Mouse (Mus musculus) MEL (cell line): ENCODE results near the gene Gtf2i. TPM values are rescaled to one million over a fixed set of nuclear protein-coding genes. Genes with fewer than 3 reads are reported as not detected.

Source experiments
- DNase-seq: peaks from one replicate; pipeline ENCODE4 v3.0.0; 2011; ENCODE audit warnings: low read depth, low spot score
- H3K27ac ChIP-seq: 2 replicates; pipeline ENCODE4 v1.5.1; 2012; ENCODE audit warnings: low read depth, mild to moderate bottlenecking, control low read depth, low read length, moderate library complexity; ENCODE audit not compliant: control insufficient read depth
- H3K27me3 ChIP-seq, 2 experiments: fragments of 150-350 bp in 1 of 2; sonication (generic) in 1 of 2; 2 replicates each; pipeline ENCODE4 v1.6.1; 2012; ENCODE audit warnings: low read length in 2 of 2, mild to moderate bottlenecking in 2 of 2, improper control_type of control experiment in 1 of 2, moderate library complexity in 1 of 2; ENCODE audit not compliant: insufficient read depth in 2 of 2, control insufficient read depth in 1 of 2
- H3K36me3 ChIP-seq, 2 experiments: 2 replicates each; pipeline ENCODE4 v1.6.1; 2012 to 2014; ENCODE audit warnings: low read length in 2 of 2, improper control_type of control experiment in 1 of 2, inconsistent platforms in 1 of 2, mild to moderate bottlenecking in 1 of 2; ENCODE audit not compliant: insufficient read depth in 2 of 2, control insufficient read depth in 1 of 2
- H3K4me1 ChIP-seq, 2 experiments: fragments of 150-350 bp in 1 of 2; sonication (generic) in 1 of 2; 2 replicates each; pipeline ENCODE4 v1.6.1; 2012; ENCODE audit warnings: low read length in 2 of 2, improper control_type of control experiment in 1 of 2, mild to moderate bottlenecking in 1 of 2; ENCODE audit not compliant: insufficient read depth in 2 of 2, control insufficient read depth in 1 of 2
- H3K4me3 ChIP-seq, 2 experiments: fragments of 150-350 bp in 1 of 2; sonication (generic) in 1 of 2; 2 replicates each; pipeline ENCODE4 v1.5.1; 2012; ENCODE audit warnings: low read depth in 2 of 2, low read length in 2 of 2, mild to moderate bottlenecking in 2 of 2, moderate library complexity in 2 of 2, control low read depth in 1 of 2, improper control_type of control experiment in 1 of 2; ENCODE audit not compliant: control insufficient read depth in 1 of 2, insufficient read depth in 1 of 2
- H3K79me2 ChIP-seq: 2 replicates; pipeline ENCODE4 v1.6.1; 2012; ENCODE audit warnings: mild to moderate bottlenecking, low read length, moderate library complexity; ENCODE audit not compliant: control insufficient read depth, poor library complexity, insufficient read depth
- H3K9ac ChIP-seq: 2 replicates; pipeline ENCODE4 v1.6.1; 2012; ENCODE audit warnings: low read depth, mild to moderate bottlenecking, control low read depth, low read length, moderate library complexity; ENCODE audit not compliant: control insufficient read depth, poor library complexity, severe bottlenecking
- H3K9me3 ChIP-seq: fragments of 150-350 bp; sonication (generic); replicated peaks from 2 replicates; pipeline ENCODE4 v1.6.1; 2012; ENCODE audit warnings: mild to moderate bottlenecking, low read length, improper control_type of control experiment, moderate library complexity; ENCODE audit not compliant: insufficient read depth
- CHD1 ChIP-seq: IDR thresholded peaks from 2 replicates; pipeline ENCODE4 v1.6.1; 2012; ENCODE audit warnings: low read depth, mild to moderate bottlenecking, inconsistent platforms, low read length, improper control_type of control experiment
- CHD2 ChIP-seq: IDR thresholded peaks from 2 replicates; pipeline ENCODE4 v1.6.1; 2011; ENCODE audit warnings: low read length, improper control_type of control experiment
- CTCF ChIP-seq, 3 experiments: IDR thresholded peaks in 2 of 3; conservative IDR thresholded peaks in 1 of 3; 2 replicates each; pipeline ENCODE4 v1.5.1; 2011 to 2012; ENCODE audit warnings: low read length in 3 of 3, low read depth in 2 of 3, mild to moderate bottlenecking in 2 of 3, improper control_type of control experiment in 1 of 3, inconsistent platforms in 1 of 3, mixed read lengths in 1 of 3, moderate library complexity in 1 of 3; ENCODE audit not compliant: control insufficient read depth in 1 of 3, insufficient read depth in 1 of 3, poor library complexity in 1 of 3, severe bottlenecking in 1 of 3
- EP300 ChIP-seq, 2 experiments: IDR thresholded peaks; 2 replicates each; pipeline ENCODE4 v1.6.1; 2011; ENCODE audit warnings: improper control_type of control experiment in 2 of 2, low read length in 2 of 2, low read depth in 1 of 2, mild to moderate bottlenecking in 1 of 2
- GABPA ChIP-seq: IDR thresholded peaks from 2 replicates; pipeline ENCODE4 v1.6.1; 2012; ENCODE audit warnings: low read depth, mild to moderate bottlenecking, inconsistent platforms, low read length, improper control_type of control experiment, moderate library complexity
- GATA1 ChIP-seq: IDR thresholded peaks from 2 replicates; pipeline ENCODE4 v1.6.1; 2011; ENCODE audit warnings: low read depth, low read length, improper control_type of control experiment
- HCFC1 ChIP-seq: IDR thresholded peaks from 2 replicates; pipeline ENCODE4 v1.6.1; 2012; ENCODE audit warnings: low read depth, mild to moderate bottlenecking, inconsistent platforms, low read length, improper control_type of control experiment, moderate library complexity
- MYB ChIP-seq: IDR thresholded peaks from 2 replicates; pipeline ENCODE4 v1.6.1; 2011; ENCODE audit warnings: mild to moderate bottlenecking, low read depth, low read length, improper control_type of control experiment
- MYC ChIP-seq: IDR thresholded peaks from 2 replicates; pipeline ENCODE4 v1.6.1; 2011; ENCODE audit warnings: low read depth, mild to moderate bottlenecking, low read length, improper control_type of control experiment, moderate library complexity
- NELFE ChIP-seq: IDR thresholded peaks from 2 replicates; pipeline ENCODE4 v1.6.1; 2011; ENCODE audit warnings: low read depth, low read length, improper control_type of control experiment
- POLR2AphosphoS5 ChIP-seq: IDR thresholded peaks from 2 replicates; pipeline ENCODE4 v1.6.1; 2012; ENCODE audit warnings: low read depth, borderline replicate concordance, mild to moderate bottlenecking, inconsistent platforms, low read length, moderate library complexity, mixed read lengths
- SIN3A ChIP-seq: IDR thresholded peaks from 2 replicates; pipeline ENCODE4 v1.6.1; 2012; ENCODE audit warnings: low read length, improper control_type of control experiment, inconsistent platforms
- SMC3 ChIP-seq: IDR thresholded peaks from 2 replicates; pipeline ENCODE4 v1.6.1; 2011; ENCODE audit warnings: low read depth, low read length, improper control_type of control experiment
- TCF12 ChIP-seq: IDR thresholded peaks from 2 replicates; pipeline ENCODE4 v1.6.1; 2014; ENCODE audit warnings: low read depth, mild to moderate bottlenecking, inconsistent platforms, low read length, improper control_type of control experiment, moderate library complexity
- UBTF ChIP-seq: IDR thresholded peaks from 2 replicates; pipeline ENCODE4 v1.6.1; 2012; ENCODE audit warnings: low read depth, mild to moderate bottlenecking, inconsistent platforms, low read length, improper control_type of control experiment, moderate library complexity, borderline replicate concordance; ENCODE audit not compliant: insufficient read depth
- USF1 ChIP-seq: IDR thresholded peaks from 2 replicates; pipeline ENCODE4 v1.6.1; 2014; ENCODE audit warnings: low read depth, mild to moderate bottlenecking, inconsistent platforms, low read length, improper control_type of control experiment, moderate library complexity
- ZC3H11A ChIP-seq: IDR thresholded peaks from 2 replicates; pipeline ENCODE4 v1.6.1; 2012; ENCODE audit warnings: low read depth, mild to moderate bottlenecking, inconsistent platforms, low read length, improper control_type of control experiment
- ZKSCAN1 ChIP-seq: IDR thresholded peaks from 2 replicates; pipeline ENCODE4 v1.6.1; 2012; ENCODE audit warnings: low read depth, mild to moderate bottlenecking, inconsistent platforms, low read length, improper control_type of control experiment, moderate library complexity
- ZMIZ1 ChIP-seq: IDR thresholded peaks from 2 replicates; pipeline ENCODE4 v1.6.1; 2012; ENCODE audit warnings: low read depth, mild to moderate bottlenecking, inconsistent platforms, low read length, improper control_type of control experiment, moderate library complexity
- polyA plus RNA-seq, 2 experiments: library from polyadenylated mRNA; stranded (reverse) in 1 of 2; unstranded in 1 of 2; fragments of >175 nt in 1 of 2; fragments of >200 nt in 1 of 2; gene quantifications; 2 replicates each; pipeline versions ENCODE4 v1.2.1 to v1.2.4; 2012; ENCODE audit warnings: low replicate concordance in 2 of 2, low read depth in 1 of 2; ENCODE audit not compliant: insufficient read length in 2 of 2, insufficient read depth in 1 of 2, missing spikeins in 1 of 2
- total RNA-seq: library from RNA; depleted of rRNA; stranded (reverse); fragments of 300-350 nt; gene quantifications from 2 replicates; pipeline ENCODE4 v1.2.3, GENCODE M21; 2012

Gene Gtf2i
- total and polyA plus RNA-seq, 3 experiments: 46.7 to 151 (median 128) TPM

- H3K36me3 ChIP-seq: peaks cover 0 to 20% of the 10 kb centered on the region in 2 experiments; a peak in 2 of 4 replicates
- H3K27me3 ChIP-seq: no peaks in the 10 kb centered on the region
- no peak overlapping the region for H3K4me3 ChIP-seq
- no peak overlapping the region for H3K9ac ChIP-seq
- H3K27ac ChIP-seq: no peak overlapping the region
- TF ChIP-seq POLR2AphosphoS5: no peak
- no peak for TF ChIP-seq TCF12
- no peak for TF ChIP-seq ZC3H11A
- no peak for TF ChIP-seq SIN3A
- TF ChIP-seq GATA1: no peak
- TF ChIP-seq SMC3: no peak
- TF ChIP-seq UBTF: no peak
- no peak for TF ChIP-seq GABPA
- H3K79me2 ChIP-seq: no peaks in the 10 kb centered on the region
- H3K9me3 ChIP-seq: no peaks in the 10 kb centered on the region
- no peak for DNase-seq
- H3K4me1 ChIP-seq: no peaks in the 10 kb centered on the region
These were observed 72.7 kb downstream of the Gtf2i start for GRCm38 (mm10) chr5:134241831-134242230.

GRCm38 (mm10) chr5:134237936-134238760, 76.4 kb downstream of the Gtf2i start:
- H3K27ac ChIP-seq: no peak overlapping the region
- TF ChIP-seq MYC (no peak), GABPA (no peak), HCFC1 (no peak), ZMIZ1 (no peak), USF1 (no peak), ZKSCAN1 (no peak), CHD1 (no peak), EP300 (IDR thresholded peaks at IDR 0.05; ENCODE audit: low read depth in 1 of 2, low read length in 2 of 2) (no peak), UBTF (no peak), CTCF (IDR thresholded peaks at IDR 0.05 in 2 of 3, conservative IDR thresholded peaks at IDR 0.05 in 1 of 3; ENCODE audit: control insufficient read depth in 1 of 3, insufficient read depth in 1 of 3, low read depth in 2 of 3, low read length in 3 of 3, poor library complexity in 1 of 3, severe bottlenecking in 1 of 3) (no peak), MYB (no peak), NELFE (no peak), CHD2 (no peak), GATA1 (no peak)
- TF ChIP-seq, all 39 proteins: peak for 0
- no peak for DNase-seq
- Histone ChIP-seq H3K27me3 (no peaks in the 10 kb centered on the region), H3K9ac (no peak overlapping the region), H3K4me3 (no peak overlapping the region), H3K9me3 (no peaks in the 10 kb centered on the region), H3K79me2 (no peaks in the 10 kb centered on the region), H3K36me3 (peaks cover 0 to 4% of the 10 kb centered on the region in 2 experiments; a peak in 2 of 4 replicates), H3K4me1 (no peaks in the 10 kb centered on the region)
